24 mouse cellular contexts compared by ENCODE assay signal in the genomic region with DNA sequence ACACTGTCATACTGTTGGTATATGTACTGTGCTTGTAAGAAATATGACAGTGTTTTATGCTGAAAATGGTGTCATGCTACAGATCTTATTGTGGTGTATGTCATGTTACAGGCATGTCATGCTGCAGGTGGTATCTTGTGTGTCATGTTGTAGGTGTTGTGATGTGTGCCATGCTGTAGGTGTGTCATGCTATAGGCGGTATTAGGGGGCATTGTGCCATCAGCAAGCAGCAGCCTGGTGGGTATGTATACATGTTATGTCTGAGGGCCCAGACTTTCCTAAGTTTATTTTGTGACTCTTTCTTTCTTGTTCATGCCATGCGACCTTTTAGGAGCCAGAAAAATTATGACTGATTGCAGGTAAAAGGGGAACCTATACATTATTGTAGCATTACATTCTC.
"Had no signal": no experiment of that assay in that cellular context is flagged by ENCODE, and none has a peak within 500 bp of the region (broad histone marks: within the 10 kb centered on the region; RNA-seq: fewer than 3 reads in every experiment).

No protein-coding gene starts in this region.

- H3K4me2 ChIP-seq: heart, embryonic 12.5 days; hindbrain, embryonic 12.5 days; hindbrain, embryonic 14.5 days; intestine, embryonic 15.5 days; limb, embryonic 12.5 days had no signal

- H3K36me3 ChIP-seq: heart, embryonic 12.5 days; hindbrain, embryonic 10.5 days; hindbrain, embryonic 12.5 days; intestine, embryonic 15.5 days; limb, embryonic 10.5 days; limb, embryonic 12.5 days had no signal

- H3K9ac ChIP-seq: heart, embryonic 12.5 days; hindbrain, embryonic 12.5 days; hindbrain, embryonic 14.5 days; intestine, embryonic 15.5 days; limb, embryonic 12.5 days had no signal

- H3K27me3 ChIP-seq: hindbrain, embryonic 12.5 days; intestine, embryonic 15.5 days; limb, embryonic 12.5 days had no signal

- DNase-seq: gastrocnemius, adult 2 months; gastrocnemius, postnatal 10 days; gastrocnemius, postnatal 25 days; heart, adult 2 months; heart, postnatal 10 days; heart, postnatal 4 days; kidney, adult 18-20 months; kidney, adult 8-10 months; kidney, postnatal 10 days; kidney, postnatal 25 days; kidney, postnatal 4 days; liver had no signal

- H3K4me1 ChIP-seq: hindbrain, embryonic 10.5 days; hindbrain, embryonic 12.5 days; intestine, embryonic 15.5 days had no signal

- H3K4me3 ChIP-seq: gastrocnemius, adult 2 months; heart, adult 2 months; heart, embryonic 12.5 days; hindbrain, embryonic 10.5 days; hindbrain, embryonic 12.5 days; intestine, embryonic 15.5 days; layer of hippocampus, adult 2 months; left cerebral cortex, adult 2 months; limb, embryonic 10.5 days; limb, embryonic 12.5 days had no signal

- H3K9me3 ChIP-seq: heart, embryonic 12.5 days; hindbrain, embryonic 10.5 days; hindbrain, embryonic 12.5 days; intestine, embryonic 15.5 days; limb, embryonic 10.5 days; limb, embryonic 12.5 days had no signal

- H3K27ac ChIP-seq: gastrocnemius, adult 2 months; heart, adult 2 months; hindbrain, embryonic 10.5 days; hindbrain, embryonic 12.5 days; hindbrain, embryonic 14.5 days; intestine, embryonic 15.5 days; layer of hippocampus, adult 2 months; left cerebral cortex, adult 2 months; limb, embryonic 10.5 days; limb, embryonic 12.5 days had no signal

- ATAC-seq: hindbrain, embryonic 16.5 days; inflammation-experienced regulatory T-cells, adult 6 months; intestine, embryonic 15.5 days; intestine, postnatal 0 days had no signal
